Mouse (Mus musculus) retina, adult 2 months (tissue): Measurements from ENCODE around the gene F2.
"Not testable (repeated sequence)": the region's sequence is repeated elsewhere in the genome, so short reads cannot be mapped to it uniquely, and the experiment has no call there.

Experiments
- DNase-seq: peaks from one replicate; pipeline ENCODE4 v3.0.0-alpha.2; 2012; ENCODE audit warnings: low read depth, low spot score

F2 gene

DNA sequence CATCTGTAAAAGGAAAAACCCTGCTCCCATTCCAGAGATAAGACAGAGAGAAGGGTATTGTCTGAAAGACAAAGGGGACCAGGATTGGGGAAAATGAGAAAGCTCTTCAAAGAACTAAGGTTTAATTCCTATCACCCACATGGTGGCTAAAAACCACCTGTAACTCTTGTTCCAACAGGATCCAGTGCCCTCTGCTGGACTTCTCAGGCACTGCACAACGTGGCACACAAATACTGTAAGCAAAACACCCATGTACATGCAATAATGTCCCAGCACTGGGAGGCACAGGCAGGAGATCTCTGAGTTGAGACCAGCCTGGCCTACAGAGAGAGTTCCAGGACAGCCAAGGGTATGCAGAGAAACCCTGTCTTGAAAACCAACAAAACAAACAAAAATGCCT, 10.5 kb upstream of the F2 start:
- peak; percentile 30 for DNase-seq

DNA sequence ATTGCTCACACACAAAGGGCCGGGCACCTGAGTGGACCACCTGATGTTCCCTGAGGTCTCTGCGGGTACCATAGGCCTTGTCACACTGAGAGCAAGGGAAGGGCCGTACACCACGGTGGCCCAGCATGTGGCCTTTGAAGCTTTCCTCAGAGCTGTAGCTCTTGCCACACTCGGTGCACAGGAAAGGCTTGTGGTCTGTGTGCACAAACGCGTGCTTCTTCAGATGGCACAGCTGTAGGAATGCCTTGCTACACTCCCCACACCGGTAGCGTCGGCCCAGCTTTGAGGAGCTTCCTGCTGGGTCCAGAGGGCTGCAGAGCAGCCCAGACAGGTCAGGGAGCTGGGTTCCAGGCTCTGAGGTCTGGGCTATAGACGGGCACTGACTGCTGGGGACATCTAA, 9.6 kb upstream of the F2 start:
- DNase-seq = no peak

DNA sequence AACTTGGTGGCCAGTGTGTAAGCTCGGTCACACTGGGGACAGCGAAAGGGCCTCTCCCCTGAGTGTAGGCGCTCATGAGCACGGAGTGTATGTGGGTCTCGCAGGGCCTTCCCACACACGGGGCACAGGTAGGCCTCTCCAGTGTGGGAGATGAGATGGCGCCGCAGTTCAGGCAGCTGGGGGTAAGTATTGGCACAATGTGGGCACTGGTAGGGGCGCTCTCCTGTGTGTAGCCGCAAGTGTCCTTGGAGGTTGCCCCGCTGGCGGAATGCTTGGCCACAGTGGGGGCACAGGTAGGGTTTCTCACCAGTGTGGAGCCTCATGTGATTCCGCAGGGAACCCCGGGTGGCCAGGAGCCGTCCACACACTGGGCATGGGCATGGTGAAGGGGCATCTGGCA, 9.1 kb upstream of the F2 start:
- no peak for DNase-seq

DNA sequence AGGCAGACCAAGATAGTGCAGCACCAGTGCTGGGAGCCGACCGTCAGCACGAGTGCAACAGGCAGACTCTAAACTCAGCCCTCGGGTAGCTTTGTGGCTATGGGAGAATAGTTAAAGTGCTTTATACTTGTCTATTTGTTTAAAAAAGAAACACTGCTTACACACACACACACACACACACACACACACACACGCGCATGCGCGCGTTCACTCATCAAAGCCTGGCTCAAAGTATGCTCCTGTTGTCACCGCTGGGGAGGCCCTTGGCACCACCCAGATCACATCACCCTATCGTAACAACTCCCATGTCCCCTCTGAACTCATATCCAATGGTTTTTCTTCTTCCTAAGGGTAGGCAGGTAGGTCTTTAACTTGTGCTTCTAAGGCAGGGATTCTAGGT, 7.8 kb upstream of the F2 start:
- DNase-seq = no peak

DNA sequence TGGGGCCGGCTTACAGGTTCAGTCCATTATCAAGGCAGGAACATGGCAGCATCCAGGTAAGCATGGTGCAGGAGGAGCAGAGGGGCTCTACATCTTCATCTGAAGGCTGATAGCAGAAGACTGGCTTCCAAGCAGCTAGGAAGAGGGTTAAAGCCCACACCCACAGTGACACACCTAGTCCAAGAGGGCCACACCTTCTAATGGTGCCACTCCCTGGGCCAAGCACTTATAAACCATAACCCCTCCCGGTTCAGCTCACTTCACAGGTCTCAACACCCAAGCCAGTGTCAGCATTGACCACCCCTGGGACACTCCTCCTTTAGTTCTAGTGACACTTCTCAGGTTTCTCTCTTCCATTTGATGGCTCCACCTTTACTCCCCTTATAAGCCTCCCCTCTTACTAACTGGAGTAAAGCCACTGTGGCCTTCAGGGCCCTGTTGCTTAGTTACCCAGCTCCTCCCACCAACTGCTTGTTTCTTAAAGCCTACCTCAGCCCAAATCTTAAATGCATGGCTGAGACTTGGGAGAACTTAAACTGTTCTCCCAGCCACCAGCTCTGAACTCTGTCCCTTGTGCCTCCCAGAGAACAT, 6.7 kb upstream of the F2 start:
- no peak for DNase-seq

DNA sequence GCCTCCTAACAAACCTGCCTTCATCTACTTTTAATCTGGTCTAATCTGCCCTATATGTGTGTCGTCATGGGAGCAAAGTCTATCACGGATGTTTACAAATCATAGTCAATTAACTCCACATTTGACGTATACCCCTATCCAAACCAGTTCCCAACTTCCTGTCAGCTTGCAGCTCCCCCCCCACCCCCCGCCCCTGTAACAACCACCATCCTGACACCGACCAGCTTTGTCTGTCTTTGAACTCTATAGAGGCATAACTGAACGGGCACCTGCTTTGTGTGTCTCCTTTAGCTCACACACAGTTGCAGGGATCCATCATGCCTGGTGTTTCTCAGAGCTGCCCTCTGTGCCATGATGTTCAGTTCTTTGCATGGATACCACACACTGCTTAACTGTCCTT, 2.7 kb upstream of the F2 start:
- no peak for DNase-seq

DNA sequence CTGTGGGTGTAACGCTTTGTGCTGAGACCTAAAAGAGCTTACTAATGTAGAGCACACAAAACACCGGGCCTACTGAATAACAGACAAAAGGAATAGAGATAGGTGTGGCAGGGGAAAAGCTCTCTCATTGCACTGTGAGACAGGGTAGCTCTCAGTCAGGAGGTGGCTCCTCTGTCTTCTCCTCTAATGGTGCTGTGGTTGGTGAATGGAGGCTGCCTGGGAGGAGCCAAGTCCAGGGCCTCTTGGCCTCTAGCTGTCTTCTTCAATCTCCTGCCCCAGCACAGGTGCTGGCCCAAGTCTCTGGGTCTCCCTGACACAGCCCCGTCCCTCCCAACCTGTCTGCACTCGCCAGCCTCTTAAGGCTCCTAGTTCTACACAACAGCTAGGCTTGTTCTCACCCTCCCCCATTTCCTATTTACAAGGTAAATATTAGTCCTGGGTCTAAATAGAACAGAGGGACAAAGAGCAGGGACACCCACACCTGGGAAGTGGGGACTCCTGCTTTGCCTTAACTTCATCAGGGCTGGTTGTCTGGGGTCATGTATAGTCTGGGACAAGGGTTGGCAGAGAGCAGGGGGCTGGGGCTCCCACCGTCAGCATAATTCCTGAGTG, 619 bp upstream of the F2 start:
- no peak for DNase-seq

DNA sequence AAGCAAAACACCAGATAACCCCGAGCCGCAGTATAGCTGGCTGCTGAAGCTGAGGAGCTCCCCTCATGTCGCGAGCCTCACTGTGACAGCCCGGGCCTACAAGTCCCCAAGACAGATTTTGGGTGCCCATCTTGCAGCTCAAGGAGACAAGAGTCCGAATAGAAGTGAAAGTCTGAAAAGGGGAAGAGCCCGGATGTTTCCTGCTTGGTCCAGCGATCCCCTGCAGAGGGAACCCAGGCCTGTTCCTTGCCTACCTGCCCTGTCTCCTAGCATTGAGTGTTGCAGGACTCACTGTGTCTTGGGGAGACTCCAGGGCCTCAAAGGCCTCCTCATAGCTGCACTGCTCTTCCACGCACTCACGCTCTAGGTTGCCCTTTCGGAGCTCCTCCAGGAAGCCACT, 728 bp downstream of the F2 start:
- DNase-seq = no peak

DNA sequence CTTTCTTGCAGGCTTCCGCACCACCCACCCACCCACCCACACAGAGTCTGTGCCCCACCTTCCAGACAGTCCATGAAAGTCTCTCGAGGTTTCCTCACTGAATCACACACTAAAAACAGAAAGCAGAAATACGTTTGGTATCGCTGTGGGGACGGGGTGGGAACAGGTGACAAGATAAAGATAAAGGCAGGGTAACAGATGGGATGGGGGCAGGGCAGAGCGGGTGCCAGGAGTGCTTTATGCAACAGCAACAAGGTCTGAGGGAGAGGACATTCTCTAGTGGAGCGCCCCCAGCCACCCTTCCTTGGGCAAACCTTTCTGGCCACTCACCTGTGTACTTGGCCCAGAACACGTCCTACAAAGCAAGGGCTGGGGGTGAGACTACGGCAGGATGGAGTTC, 1.4 kb downstream of the F2 start:
- no peak for DNase-seq

DNA sequence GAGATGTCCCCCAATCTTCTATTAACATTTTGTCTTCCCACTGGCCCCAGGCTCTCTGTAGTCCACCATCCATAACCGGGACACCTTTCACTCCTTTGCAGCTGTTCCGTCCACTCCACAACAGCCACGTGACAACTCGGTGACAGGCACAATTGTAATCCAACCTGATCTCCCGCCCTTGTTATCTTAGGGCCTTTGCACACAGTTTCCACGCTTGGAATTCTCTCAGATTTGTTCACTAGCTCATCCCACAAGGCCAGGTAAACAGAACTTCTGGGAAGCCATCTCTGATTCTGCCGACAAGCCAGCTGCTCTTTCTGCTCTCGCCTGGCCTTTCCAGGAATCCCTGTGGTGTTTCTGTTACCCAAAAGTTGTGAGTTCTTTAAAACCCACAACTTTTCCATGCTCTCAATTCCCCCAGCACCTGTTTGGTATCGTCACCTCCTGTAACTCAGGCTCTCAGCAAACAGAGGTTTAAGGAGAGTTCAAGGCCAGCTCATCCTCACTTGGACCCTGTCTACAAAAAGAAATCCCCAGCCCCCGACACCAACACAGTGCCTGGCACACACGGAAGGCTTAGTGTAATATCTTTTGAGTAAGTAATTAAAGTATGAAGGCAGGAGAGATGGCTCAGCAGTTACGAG, 2.8 kb downstream of the F2 start:
- no peak for DNase-seq

DNA sequence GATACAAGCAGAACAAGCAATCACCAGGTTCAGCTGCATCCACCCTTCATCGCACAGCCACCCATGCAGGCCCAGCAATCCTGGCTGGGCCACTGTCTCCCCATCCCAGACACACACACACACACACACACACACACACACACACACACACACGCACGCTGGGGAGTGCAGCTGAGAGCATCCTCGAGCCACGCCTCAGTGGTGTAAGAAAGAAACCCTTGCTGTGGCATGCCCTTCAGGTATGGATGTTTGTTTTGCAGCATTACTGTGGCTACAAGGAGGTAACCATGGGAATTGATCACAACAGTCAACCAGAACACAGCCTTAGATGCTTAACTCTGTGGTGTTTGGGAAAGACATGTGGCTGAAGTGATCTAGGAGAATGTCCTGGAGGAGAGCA, 3.9 kb downstream of the F2 start:
- DNase-seq = no peak

DNA sequence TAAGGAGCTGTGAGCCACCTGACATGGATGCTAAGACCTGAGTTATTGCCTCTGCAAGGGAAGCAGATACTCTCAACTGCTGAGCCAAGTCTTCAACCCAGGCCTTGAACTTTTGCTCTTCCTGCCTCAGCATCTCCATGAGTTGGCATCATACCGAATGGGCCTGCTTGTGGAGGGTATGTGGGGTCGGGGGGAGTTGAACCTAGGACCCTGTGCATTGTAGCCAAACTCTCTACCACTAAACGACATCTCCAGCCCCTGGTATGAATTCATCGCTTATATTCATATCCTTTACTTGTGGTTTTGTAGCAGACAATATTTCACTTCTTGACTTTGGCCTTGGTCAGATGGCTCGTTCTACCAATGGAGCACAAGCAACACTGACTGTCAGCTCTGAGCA, 4.4 kb downstream of the F2 start:
- DNase-seq = no peak

DNA sequence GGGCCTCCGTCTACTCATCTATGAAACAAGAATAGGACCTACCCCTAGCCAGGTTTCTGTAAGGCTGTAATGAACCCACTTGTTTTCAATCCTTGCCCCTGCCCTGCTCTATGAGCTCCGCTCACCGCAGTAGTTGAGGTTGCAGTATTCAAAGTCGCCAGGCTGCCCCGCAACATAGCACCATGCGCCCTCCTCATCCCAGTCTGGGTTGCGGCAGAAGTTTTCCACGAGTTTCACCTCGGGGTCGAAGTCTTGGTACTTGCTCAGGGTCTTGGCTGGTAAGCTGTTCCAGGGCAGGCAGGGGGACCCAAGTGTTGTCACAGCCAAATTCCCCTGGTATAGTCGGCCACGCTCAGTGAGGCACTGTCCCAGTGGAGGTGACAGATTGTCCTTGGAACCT, 5.8 kb downstream of the F2 start:
- DNase-seq = no peak

DNA sequence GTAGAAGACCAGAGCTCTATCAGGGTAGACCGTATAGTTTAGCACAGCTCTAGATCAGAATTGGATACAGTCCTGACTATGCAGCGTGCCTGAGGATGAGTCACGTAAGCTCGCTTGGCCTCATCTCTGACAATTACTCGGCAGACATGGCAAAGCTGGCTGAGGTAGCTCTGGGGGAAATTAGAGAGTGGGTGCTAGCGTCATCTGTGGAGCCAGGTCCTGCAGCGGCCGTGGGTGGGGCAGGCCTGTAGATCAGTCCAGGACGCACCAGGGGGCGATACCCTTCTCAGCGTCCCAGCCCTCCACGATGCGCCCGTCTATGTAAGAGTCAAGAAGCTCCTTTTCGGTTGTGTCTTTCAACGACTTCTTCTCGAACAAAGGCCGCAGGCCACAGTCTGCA, 6.5 kb downstream of the F2 start:
- no peak for DNase-seq

DNA sequence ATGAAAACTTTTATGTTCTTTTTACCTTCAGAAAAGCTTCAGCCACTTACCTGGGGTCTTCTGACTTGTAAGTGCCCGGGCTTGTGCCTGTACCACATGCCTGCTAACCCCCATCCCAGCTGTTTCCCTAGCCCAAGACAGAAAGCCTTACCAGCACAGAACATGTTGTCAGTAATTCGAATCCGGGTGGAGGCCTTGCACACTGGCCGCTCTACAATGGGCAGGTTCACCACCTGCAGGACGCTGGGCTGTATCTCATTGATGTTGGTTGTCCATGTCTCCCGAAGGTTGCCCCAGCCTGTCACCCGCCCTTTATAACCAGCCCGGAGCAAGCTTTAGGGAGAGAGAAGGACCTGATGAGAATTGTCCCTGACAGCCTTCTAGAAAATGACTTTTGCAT, 8.0 kb downstream of the F2 start:
- no peak for DNase-seq

DNA sequence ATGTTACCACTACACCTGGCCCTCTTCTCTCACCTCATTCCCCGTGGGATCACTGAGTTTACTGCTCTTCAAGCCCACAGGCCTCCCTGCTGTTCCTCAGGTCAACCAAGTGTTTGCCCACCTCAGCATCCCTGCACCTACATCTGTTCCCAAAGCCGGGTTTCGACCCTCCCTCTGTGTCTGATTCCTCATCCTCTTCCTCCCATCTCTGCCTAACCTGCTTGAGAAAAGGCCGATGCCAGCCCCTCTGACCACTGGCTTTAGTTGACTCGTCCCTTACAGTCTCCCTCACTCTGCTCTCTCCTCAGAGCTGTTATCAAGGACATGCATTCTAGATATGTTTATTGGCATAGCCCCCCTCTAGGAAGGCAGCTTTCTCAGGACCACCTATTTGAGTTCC, 8.7 kb downstream of the F2 start:
- no peak for DNase-seq

DNA sequence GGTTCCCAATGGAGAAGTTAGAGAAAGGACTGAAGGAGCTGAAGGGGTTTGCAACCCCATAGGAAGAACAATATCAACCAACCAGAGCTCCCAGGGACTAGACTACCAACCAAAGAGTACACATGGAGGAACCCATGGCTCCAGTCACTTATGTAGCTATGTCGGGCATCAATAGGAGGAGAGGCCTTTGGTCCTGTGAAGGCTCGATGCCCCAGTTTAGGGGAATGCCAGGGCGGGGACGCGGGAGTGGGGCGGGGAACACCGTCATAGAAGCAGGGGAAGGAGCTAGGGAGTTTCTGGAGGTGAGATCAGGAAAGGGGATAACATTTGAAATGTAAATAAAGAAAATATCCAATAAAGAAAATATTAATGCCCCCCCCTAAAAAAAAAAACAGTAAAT, 12.8 kb downstream of the F2 start:
- DNase-seq = not testable (repeated sequence)

DNA sequence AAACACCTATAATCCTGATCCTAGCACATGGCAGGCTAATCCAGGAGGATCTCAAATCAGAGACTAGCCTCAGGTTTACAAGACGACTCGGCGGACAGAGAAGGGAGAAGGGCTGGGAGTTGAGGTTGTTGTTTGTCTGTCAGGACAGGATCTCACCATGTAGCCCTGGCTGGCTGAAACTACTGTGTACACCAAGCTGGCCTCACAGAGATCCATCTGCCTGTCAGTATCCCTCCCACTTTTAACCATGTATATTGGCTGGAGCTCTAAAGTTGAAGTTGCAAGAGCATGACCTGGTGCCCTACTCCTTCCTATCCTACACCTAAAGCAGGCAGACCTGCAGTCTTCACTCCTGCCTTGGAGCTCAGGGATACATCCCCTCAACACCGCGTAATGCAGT, 13.9 kb downstream of the F2 start:
- no peak for DNase-seq

DNA sequence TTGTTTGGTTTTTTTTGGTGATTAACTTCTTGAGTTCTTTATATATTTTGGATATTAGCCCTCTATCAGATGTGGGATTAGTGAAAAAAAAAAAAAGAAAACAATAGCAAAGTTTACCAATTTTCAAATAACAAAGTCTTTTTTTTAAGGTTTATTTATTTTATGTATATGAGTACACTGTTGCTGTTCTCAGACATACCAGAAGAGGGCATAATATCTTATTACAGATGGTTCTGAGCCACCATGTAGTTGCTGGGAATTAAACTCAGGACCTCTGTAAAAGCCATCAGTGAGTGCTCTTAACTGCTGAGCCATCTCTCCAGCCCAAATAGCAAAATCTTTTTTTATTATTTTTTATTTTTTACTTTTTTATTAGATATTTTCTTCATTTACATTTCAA, 26.8 kb downstream of the F2 start:
- not testable (repeated sequence) for DNase-seq

DNA sequence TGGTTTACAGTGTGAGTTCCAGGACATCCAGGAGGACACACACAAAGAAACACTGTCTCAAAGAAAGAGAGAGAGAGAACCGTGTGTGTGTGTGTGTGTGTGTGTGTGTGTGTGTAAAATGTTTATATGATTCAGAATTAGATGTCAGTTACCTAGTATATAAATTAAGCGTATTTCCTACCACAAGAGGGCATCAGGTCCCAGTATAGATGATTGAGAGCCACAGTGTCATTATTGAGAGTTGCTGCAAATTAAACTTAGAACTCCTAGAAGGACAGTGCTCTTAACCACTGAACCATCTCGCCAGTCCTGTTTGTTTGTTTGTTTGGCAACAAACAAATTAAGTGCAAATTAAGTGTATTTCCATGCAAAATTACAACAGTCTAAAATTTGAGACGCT, 33.8 kb downstream of the F2 start:
- no peak for DNase-seq

DNA sequence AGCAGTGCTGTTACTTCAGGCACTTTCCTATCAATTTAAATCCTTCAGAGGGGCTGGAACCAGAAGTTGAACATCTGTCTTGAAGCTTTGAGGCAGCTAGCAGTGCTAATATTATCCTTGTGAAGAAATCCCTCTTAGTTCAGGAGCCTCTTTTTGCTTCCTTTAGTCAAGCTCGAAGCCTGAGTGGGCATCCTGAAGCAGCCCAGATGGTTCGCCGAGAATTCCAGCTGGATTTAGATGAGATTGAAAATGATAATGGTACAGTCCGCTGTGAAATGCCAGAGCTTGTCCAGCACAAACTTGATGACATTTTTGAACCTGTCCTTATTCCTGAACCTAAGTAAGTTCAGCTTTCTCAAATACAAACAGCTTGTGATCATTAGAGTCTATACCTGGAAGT, 35.7 kb downstream of the F2 start:
- DNase-seq = no peak

DNA sequence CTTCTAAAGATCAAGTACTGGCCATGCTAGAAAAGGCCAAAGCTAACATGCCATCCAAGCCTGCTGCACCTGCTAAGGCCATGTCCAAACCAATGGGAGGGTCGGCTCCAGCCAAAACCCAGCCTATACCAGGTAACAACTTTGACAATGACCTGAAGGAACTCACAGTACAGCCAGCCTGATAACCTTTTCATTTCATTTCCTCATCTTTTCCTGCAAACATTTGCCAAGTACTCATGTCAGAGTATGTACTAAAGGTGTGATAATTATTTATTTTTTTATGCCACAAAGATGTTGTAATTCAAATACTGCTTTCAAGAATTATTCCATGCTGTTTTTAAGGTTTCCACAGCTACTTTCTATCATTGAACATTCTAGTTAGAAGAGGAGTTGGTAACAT, 50.0 kb downstream of the F2 start:
- DNase-seq = no peak

DNA sequence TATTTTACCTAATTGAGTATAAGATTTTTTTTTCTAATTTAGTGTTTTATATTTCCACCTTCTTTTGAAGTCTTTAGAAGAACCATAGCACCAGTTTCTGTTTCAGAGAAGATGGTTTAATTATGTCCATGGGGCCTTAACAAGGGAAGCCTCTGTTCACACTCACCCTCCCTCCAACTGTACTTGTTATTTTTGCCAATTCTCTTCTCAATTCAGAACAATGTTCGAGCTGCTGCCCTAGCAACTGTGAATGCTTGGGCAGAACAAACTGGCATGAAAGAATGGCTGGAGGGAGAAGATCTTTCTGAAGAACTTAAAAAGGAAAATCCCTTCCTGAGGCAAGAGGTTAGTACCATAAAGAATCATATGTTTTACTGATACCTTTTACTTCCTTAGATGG, 55.3 kb downstream of the F2 start:
- no peak for DNase-seq
